Mouse (Mus musculus): ENCODE results near the gene Klhdc1. TPM values are rescaled to one million over a fixed set of nuclear protein-coding genes. Genes with fewer than 3 reads are reported as not detected.

The Klhdc1 gene
- polyA plus RNA-seq, 1 experiment from 2014 or later: 10.5 TPM

DNA sequence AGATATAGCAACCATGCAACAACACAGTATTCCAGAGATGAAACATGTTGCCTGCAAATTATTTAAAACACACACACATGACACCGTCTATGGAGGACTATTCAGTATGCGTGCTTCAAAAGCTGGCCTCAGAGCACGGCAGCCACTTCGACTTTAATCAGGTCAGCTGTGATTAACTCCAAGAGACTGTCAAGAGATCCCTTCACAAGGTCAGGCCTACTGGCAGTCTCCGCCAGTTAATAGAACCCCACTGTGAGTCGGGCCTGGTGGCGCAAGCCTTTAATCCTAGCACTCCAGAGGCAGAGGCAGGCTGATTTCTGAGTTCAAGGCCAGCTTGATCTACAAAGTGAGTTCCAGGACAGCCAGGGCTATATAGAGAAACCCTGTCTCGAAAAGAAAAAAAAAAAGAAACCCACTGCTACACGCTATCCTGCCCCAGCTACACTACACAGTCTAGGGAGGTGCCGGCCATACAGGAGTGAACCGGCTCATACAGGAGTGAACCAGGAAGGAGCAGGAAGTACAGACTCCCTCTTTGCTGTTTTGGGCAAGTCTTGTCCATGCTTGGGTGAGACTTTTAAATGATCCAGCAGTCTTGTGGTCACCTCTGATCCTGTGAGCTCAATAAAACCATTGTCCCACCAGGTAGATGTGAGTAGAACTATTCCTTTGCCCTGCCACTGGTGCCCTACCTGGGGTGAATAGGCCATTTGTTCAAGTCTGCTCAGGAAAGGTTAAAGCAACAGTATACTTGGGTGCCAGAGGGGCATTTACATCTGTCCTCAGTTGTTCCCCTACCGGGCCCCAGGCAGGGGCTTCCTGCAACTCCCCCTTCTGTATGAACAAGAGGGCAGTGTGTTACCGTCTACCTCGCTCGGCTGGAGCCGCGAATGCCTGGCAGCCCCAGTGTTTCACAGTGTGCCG, 30.7 kb upstream of the Klhdc1 start:
- WGBS: 92% methylated on average over 18 of the region's 18 CpGs
- no peak overlapping the region for H3K9ac ChIP-seq (replicated peaks)
- no peak overlapping the region for H3K4me3 ChIP-seq (replicated peaks)
- H3K27ac ChIP-seq: no peak overlapping the region
- H3K4me2 ChIP-seq (replicated peaks): no peak overlapping the region
- no peaks in the 10 kb centered on the region for H3K4me1 ChIP-seq (replicated peaks)
- peaks cover 7% of the 10 kb centered on the region for H3K36me3 ChIP-seq
- no peak for ATAC-seq
- H3K27me3 ChIP-seq: no peaks in the 10 kb centered on the region
- no peaks in the 10 kb centered on the region for H3K9me3 ChIP-seq

DNA sequence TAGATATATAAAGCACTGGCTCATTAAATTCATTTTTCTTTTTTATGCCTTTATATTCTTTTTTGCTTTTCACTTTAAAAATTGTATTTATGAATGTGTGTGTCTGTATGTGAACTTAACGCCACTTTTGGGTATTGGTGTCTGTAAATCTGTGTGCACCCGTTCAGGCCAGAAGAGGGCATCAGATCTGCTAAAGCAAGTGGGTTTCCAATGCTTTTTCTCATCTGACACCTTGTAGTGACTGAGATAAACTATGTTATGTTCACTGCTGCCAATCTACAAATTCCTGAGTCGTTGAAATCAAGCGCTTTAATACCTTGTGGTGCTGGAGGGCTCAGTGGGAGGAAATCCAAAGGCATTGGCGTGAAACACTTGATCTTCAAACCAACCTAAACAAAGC, 29.9 kb upstream of the Klhdc1 start:
- WGBS: 89% methylated on average over 5 of the region's 5 CpGs
- ATAC-seq: no peak
- Histone ChIP-seq H3K9ac (replicated peaks) (no peak overlapping the region), H3K36me3 (peaks cover 7% of the 10 kb centered on the region), H3K9me3 (no peaks in the 10 kb centered on the region), H3K4me2 (replicated peaks) (no peak overlapping the region), H3K27ac (no peak overlapping the region), H3K4me3 (replicated peaks) (no peak overlapping the region), H3K4me1 (replicated peaks) (no peaks in the 10 kb centered on the region), H3K27me3 (no peaks in the 10 kb centered on the region)

DNA sequence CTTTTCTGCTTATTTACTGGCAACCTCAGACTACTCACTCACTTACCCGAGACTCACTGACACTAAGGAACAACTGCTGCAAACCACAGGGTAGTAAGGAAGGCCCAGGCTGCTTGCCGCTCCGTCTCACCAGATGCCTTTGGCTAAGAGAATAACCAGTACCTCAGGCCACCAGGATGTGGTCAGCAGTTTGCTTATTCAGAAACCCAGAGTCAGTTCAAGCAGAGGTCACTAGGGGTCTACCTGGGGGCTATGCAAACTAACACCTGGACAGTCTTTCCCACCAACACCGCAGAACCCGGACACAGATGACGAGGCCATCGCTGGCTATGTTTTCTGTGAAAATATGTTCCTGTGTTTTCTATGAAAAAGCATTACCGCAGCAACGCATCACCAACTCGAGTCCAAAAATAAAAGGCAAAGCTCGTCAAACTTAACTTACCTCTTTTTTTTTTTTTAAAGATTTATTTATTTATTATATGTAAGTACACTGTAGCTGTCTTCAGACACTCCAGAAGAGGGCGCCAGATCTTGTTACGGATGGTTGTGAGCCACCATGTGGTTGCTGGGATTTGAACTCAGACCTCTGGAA, 27.7 kb upstream of the Klhdc1 start:
- WGBS: 95% methylated on average over 13 of the region's 13 CpGs
- Histone ChIP-seq H3K4me1 (replicated peaks) (no peaks in the 10 kb centered on the region), H3K27me3 (no peaks in the 10 kb centered on the region), H3K4me3 (replicated peaks) (no peak overlapping the region), H3K9ac (replicated peaks) (no peak overlapping the region), H3K27ac (no peak overlapping the region), H3K36me3 (peaks cover 9% of the 10 kb centered on the region), H3K4me2 (replicated peaks) (no peak overlapping the region), H3K9me3 (no peaks in the 10 kb centered on the region)
- ATAC-seq: no peak

DNA sequence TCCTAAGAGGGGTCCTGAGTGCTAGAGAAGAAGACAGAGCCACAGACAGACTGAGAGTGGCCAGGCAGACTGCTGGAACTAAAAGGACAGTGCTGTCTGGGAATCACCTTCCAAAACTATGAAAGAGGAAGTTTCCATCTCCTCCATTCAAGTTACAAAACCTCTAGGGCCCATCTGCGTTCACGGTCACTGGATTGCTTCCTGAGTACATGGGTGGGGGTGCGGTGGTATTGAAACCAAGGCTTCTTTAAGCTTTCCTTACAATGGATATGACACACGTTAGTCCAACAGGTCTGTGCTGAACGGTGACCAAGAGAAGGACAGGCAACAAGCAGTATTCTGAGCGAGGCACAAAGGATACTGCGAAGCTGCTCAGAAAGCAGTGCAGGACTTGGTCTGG, 26.6 kb upstream of the Klhdc1 start:
- H3K4me1 ChIP-seq (replicated peaks): no peaks in the 10 kb centered on the region
- no peaks in the 10 kb centered on the region for H3K27me3 ChIP-seq
- H3K27ac ChIP-seq: no peak overlapping the region
- no peak overlapping the region for H3K4me3 ChIP-seq (replicated peaks)
- 94% methylated on average over 7 of the region's 7 CpGs for WGBS
- H3K36me3 ChIP-seq: peaks cover 13% of the 10 kb centered on the region
- H3K9me3 ChIP-seq: no peaks in the 10 kb centered on the region
- no peak for ATAC-seq
- no peak overlapping the region for H3K9ac ChIP-seq (replicated peaks)
- H3K4me2 ChIP-seq (replicated peaks): no peak overlapping the region

DNA sequence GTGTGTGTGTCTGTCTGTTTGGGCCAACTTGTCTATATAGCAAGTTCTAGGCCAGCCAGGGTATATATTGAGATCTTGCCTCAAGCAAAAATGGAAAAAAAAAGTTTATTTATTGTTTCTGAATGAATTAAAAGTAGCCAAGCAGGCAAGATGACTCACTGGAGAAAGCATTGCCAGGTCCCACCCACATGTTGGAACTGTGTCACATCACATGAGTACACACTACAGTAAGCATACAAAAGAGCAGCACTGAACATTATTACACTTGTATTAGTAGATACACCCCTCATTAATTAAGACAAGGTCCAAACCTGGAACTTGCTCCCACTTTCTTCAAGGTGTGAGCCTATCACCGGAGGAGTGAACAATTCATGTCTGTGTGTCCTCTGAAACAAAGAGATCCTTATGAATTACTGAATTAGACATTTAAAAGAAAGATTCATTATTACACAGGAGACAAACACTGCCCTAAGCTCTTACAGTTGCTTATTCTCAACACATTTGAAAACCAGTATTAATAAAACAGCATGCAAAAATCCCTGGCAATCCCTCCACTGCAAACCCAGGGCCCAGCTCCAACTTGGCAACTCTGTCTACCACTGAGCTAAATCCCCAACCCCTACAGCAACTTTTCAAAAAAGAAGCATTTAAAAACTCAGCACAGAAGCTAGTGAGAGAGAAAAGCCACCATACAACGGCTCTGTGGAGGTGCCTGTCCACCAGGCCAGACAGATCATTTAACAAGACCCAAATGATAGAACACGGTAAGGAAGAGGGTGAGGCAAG, 25.8 kb upstream of the Klhdc1 start:
- no peaks in the 10 kb centered on the region for H3K27me3 ChIP-seq
- H3K9ac ChIP-seq (replicated peaks): no peak overlapping the region
- H3K4me2 ChIP-seq (replicated peaks): no peak overlapping the region
- peaks cover 13% of the 10 kb centered on the region for H3K36me3 ChIP-seq
- no peak overlapping the region for H3K27ac ChIP-seq
- no peaks in the 10 kb centered on the region for H3K4me1 ChIP-seq (replicated peaks)
- no peak overlapping the region for H3K4me3 ChIP-seq (replicated peaks)
- H3K9me3 ChIP-seq: no peaks in the 10 kb centered on the region
- WGBS: 87% methylated on average over 3 of the region's 3 CpGs
- ATAC-seq: no peak

DNA sequence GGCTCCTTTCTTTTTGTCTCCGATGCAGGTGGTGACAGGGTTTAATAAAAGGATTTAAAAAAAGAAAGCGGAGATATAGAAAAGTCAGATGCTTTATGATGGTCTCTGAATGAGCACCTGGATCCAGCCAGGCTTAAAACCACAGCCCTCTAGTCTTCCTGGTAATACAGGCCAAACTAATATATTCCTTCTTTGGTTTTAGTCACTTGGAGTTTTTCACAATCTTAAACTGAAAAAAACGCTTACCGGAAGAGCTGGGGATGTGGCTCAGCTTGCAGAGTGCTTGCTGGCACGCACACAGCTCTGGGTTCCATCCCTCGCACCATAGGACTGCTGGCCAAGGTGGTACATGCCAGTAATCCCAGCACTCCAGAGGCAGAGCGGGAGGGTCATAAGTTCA, 24.4 kb upstream of the Klhdc1 start:
- no peak overlapping the region for H3K27ac ChIP-seq
- H3K9ac ChIP-seq (replicated peaks): no peak overlapping the region
- 96% methylated on average over 7 of the region's 7 CpGs for WGBS
- H3K4me2 ChIP-seq (replicated peaks): no peak overlapping the region
- H3K4me3 ChIP-seq (replicated peaks): no peak overlapping the region
- H3K27me3 ChIP-seq: no peaks in the 10 kb centered on the region
- no peaks in the 10 kb centered on the region for H3K4me1 ChIP-seq (replicated peaks)
- peaks cover 21% of the 10 kb centered on the region for H3K36me3 ChIP-seq
- no peak for ATAC-seq
- H3K9me3 ChIP-seq: no peaks in the 10 kb centered on the region

DNA sequence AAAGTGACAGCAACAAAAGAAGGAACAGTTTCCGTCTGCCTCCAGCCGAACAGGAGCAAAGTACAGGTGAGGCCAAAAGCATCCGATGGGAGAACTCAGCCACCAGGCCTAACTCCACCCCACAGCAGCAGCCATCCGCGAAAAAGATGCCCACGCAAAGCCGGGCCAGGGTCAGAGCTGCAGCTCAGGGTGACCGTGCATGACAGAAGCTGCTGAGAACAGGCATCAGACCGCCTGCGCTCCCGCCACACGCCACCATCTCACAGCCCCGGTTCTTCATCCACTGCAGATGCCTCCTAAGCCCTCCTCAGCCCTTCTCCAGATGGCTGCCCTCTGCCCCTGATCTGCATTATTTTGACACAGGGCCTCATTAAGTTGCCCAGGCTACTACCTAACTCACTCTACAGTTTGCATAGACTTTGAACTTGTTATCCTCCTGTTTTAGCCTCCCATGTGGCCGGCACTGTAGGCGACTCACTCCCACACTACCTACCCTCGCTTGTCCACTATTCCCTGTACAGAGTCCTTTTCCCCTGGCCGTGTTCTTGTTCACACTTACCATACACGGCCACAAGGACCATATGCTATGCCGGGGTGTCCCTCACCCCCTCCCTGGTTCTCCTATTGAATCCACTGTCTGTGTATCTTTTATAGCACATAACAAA, 20.2 kb upstream of the Klhdc1 start:
- H3K9ac ChIP-seq (replicated peaks): no peak overlapping the region
- WGBS: 90% methylated on average over 19 of the region's 19 CpGs

DNA sequence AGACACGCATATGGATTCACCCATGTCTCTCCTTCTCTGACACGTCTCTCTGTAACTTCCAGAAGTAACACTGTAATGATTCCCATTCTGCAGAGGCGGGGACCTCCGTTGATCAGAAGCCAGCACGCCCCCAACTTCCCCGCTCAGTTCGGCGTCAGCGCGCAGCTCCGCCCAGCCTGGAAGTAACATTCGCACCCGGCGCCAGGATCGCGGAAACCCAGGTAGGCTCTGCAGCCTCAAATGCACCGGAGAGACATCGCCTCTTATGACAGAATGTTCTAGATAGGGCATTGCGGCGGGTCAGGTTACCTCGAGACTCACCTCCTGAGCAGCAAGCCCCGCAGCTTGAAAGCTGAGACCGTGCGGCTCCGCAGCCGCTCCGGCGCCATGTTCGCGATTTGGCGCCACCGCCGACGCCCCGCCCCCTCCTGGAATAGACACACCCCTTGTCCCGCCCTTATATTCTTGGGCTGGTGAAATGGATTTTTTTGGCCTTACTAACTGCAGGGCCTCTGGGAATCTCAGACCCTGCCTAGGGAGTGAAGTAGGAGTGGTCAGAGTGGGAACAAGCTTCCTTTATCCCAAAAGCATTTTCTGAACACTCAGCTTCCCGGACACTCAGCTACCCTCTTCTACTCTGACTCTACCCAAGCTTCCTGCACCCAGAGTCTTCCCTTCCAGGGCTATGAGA, 13.1 kb upstream of the Klhdc1 start, which contains the start of gene Pole2:
Gene Pole2 (minus strand): TSS at position 420 of the 691 bp plus-strand sequence.
- peak within 1 kb of the TSS; percentile 70 for H3K4me3 ChIP-seq (replicated peaks)
- H3K9me3 ChIP-seq: no peaks in the 10 kb centered on the region
- peak; percentile 95 for ATAC-seq
- no peaks in the 10 kb centered on the region for H3K27me3 ChIP-seq
- H3K9ac ChIP-seq (replicated peaks): peak within 1 kb of the TSS; percentile 64
- WGBS: under 1% methylated on average over 37 of the region's 37 CpGs
- peak within 1 kb of the TSS; percentile 60 for H3K4me2 ChIP-seq (replicated peaks)
- no peaks in the 10 kb centered on the region for H3K36me3 ChIP-seq
- H3K4me1 ChIP-seq (replicated peaks): 0 out of 2 replicates have a peak, but pooled peaks cover 5% of the 10 kb centered on the region
- 0 out of 2 replicates have a peak within 1 kb of the TSS, but pooled peaks have one; percentile 26 for H3K27ac ChIP-seq

More for the DNA sequence above, 20.2 kb upstream of the Klhdc1 start:
- H3K9me3 ChIP-seq: no peaks in the 10 kb centered on the region
- no peak overlapping the region for H3K27ac ChIP-seq
- no peaks in the 10 kb centered on the region for H3K27me3 ChIP-seq
- no peak for ATAC-seq
- peaks cover 14% of the 10 kb centered on the region; the same call in 1 of the 2 replicates for H3K36me3 ChIP-seq
- H3K4me3 ChIP-seq (replicated peaks): no peak overlapping the region
- H3K4me1 ChIP-seq (replicated peaks): no peaks in the 10 kb centered on the region
- no peak overlapping the region for H3K4me2 ChIP-seq (replicated peaks)

DNA sequence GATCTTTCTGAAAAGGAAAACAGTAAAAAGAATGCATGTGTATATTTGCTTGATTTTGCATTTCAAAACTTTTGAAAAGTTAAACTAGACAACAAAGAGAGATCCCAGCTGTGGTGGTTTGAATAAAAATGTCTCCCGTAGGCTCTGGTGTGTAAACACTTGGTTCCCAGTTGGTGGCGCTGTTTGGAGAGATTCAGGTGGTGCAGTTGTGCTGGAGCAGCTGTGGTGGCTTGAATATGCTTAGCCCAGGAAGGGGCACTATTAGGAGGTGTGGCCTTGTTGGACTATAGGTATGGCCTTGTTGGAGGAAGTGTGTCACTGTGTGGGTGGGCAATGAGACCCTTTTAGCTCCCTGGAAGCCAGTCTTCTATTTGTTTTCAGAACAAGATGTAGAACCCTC, 11.7 kb upstream of the Klhdc1 start:
- H3K9me3 ChIP-seq: no peaks in the 10 kb centered on the region
- H3K27me3 ChIP-seq: no peaks in the 10 kb centered on the region
- no peak for ATAC-seq
- no peak overlapping the region for H3K27ac ChIP-seq
- no peak overlapping the region for H3K9ac ChIP-seq (replicated peaks)
- H3K4me3 ChIP-seq (replicated peaks): no peak overlapping the region
- H3K36me3 ChIP-seq: no peaks in the 10 kb centered on the region
- H3K4me1 ChIP-seq (replicated peaks): 0 out of 2 replicates have a peak, but pooled peaks cover 5% of the 10 kb centered on the region
- WGBS: 61% methylated on average over 2 of the region's 2 CpGs
- H3K4me2 ChIP-seq (replicated peaks): no peak overlapping the region

DNA sequence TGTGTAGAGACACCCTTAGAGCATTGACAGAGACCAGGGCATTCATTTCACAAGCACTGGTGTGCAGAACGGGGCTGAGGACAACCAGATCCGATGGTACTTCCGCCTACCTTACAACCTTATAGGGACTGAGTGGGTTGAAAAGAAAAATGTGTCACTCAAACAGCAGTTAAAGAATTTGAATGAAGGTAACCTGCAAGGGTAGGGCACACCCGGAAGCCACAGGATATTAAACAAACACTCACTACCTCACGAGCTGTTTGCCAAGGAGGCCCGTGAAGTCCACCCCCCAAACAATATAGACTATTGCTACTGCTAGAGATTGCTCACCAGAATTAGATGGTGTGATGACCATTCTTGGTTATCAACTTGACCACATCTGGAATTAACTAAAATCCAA, 5.2 kb upstream of the Klhdc1 start:
- Histone ChIP-seq H3K4me1 (replicated peaks) (peaks cover 3% of the 10 kb centered on the region), H3K4me3 (replicated peaks) (no peak overlapping the region), H3K4me2 (replicated peaks) (no peak overlapping the region), H3K9me3 (no peaks in the 10 kb centered on the region), H3K9ac (replicated peaks) (no peak overlapping the region), H3K27me3 (no peaks in the 10 kb centered on the region), H3K27ac (no peak overlapping the region), H3K36me3 (no peaks in the 10 kb centered on the region)
- 93% methylated on average over 6 of the region's 6 CpGs for WGBS
- ATAC-seq: no peak

DNA sequence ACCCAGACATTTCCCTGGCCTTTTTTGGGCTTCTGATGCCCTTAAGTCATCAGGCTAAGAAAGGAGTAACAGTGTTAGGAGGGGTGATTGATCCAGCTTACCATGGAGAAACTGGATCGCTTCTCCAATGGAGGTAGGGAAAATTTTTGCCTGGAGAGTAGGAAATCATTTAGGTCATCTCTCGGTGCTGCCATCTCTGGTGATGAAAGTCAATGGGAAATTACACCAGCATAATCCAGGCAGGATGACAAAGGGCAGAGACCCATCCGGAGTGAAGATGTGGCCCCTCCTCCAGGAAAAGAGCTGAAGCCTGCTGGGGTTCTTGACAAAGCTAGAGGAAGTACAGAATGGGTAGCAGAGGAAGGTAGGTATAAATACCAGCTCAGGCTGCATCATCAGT, 2.7 kb upstream of the Klhdc1 start:
- Histone ChIP-seq H3K9me3 (no peaks in the 10 kb centered on the region), H3K27me3 (no peaks in the 10 kb centered on the region), H3K27ac (no peak overlapping the region), H3K36me3 (no peaks in the 10 kb centered on the region), H3K4me1 (replicated peaks) (peaks cover 9% of the 10 kb centered on the region), H3K9ac (replicated peaks) (no peak overlapping the region), H3K4me3 (replicated peaks) (no peak overlapping the region), H3K4me2 (replicated peaks) (no peak overlapping the region)
- 49% methylated on average over 3 of the region's 3 CpGs for WGBS
- ATAC-seq: no peak

Measured in midbrain, embryonic 13.5 days (tissue).